Mouse (Mus musculus) cortical plate, adult 2 months (tissue): ENCODE data around the gene Smagp. TPM values are rescaled to one million over a fixed set of nuclear protein-coding genes. Genes with fewer than 3 reads are reported as not detected.

Experiments
- H3K27ac ChIP-seq: fragments of 200-500 bp; 2 replicates; pipeline ENCODE4 v1.5.1; 2012; ENCODE audit warnings: low read length, control low read depth, inconsistent platforms; ENCODE audit not compliant: insufficient read depth
- H3K4me1 ChIP-seq: fragments of 200-500 bp; 2 replicates; pipeline ENCODE4 v1.6.1; 2011; ENCODE audit warnings: low read length; ENCODE audit not compliant: control insufficient read depth, insufficient read depth
- H3K4me3 ChIP-seq: fragments of 200-500 bp; 2 replicates; pipeline ENCODE4 v1.5.1; 2011; ENCODE audit warnings: mild to moderate bottlenecking, low read length, control low read depth; ENCODE audit not compliant: insufficient read depth
- CTCF ChIP-seq: fragments of 200-500 bp; IDR thresholded peaks from 2 replicates; pipeline ENCODE4 v1.5.1; 2011; ENCODE audit warnings: mild to moderate bottlenecking, control low read depth, low read length; ENCODE audit not compliant: insufficient read depth; ENCODE audit errors: extremely low read depth
- POLR2A ChIP-seq: fragments of 200-500 bp; IDR thresholded peaks from 2 replicates; pipeline ENCODE4 v1.6.1; 2011; ENCODE audit warnings: mild to moderate bottlenecking, low read length, control low read depth; ENCODE audit not compliant: insufficient read depth; ENCODE audit errors: extremely low read depth
- polyA plus RNA-seq: library from polyadenylated mRNA; depleted of rRNA; stranded (reverse); fragments of >200 nt; gene quantifications from 2 replicates; pipeline ENCODE4 v1.2.3, GENCODE M21; 2012

Smagp gene
- polyA plus RNA-seq, 1 experiment: 4.2 TPM

- no peaks in the 10 kb centered on the region for H3K4me1 ChIP-seq
- H3K27ac ChIP-seq: no peak overlapping the region; the same call in 1 of the 2 replicates
- no peak overlapping the region for H3K4me3 ChIP-seq
- TF ChIP-seq CTCF (no peak), POLR2A (no peak)
Observed at GRCm38 (mm10) chr15:100666219-100666696, 29.5 kb upstream of the Smagp start.

- no peak overlapping the region for H3K27ac ChIP-seq
- H3K4me1 ChIP-seq: no peaks in the 10 kb centered on the region
- H3K4me3 ChIP-seq: no peak overlapping the region
- no peak for TF ChIP-seq POLR2A
- TF ChIP-seq CTCF: no peak
Observed at GRCm38 (mm10) chr15:100665411-100666218, 28.9 kb upstream of the Smagp start.

GRCm38 (mm10) chr15:100664813-100665274 is 28.1 kb upstream of the Smagp start:
- Histone ChIP-seq H3K4me3 (no peak overlapping the region), H3K4me1 (no peaks in the 10 kb centered on the region), H3K27ac (no peak overlapping the region)
- no peak for TF ChIP-seq POLR2A

GRCm38 (mm10) chr15:100660805-100661204 is 24.1 kb upstream of the Smagp start:
- H3K4me3 ChIP-seq: no peak overlapping the region
- H3K27ac ChIP-seq: no peak overlapping the region
- no peak for TF ChIP-seq POLR2A
- no peak for TF ChIP-seq CTCF
- no peaks in the 10 kb centered on the region for H3K4me1 ChIP-seq

GRCm38 (mm10) chr15:100660306-100660705 is 23.6 kb upstream of the Smagp start:
- Histone ChIP-seq H3K4me1 (no peaks in the 10 kb centered on the region), H3K4me3 (no peak overlapping the region), H3K27ac (no peak overlapping the region)
- TF ChIP-seq CTCF (no peak), POLR2A (no peak)

- Histone ChIP-seq H3K4me3 (no peak overlapping the region), H3K4me1 (no peaks in the 10 kb centered on the region), H3K27ac (no peak overlapping the region)
- TF ChIP-seq CTCF (no peak), POLR2A (no peak)
Observed at GRCm38 (mm10) chr15:100655201-100655600, 18.5 kb upstream of the Smagp start.

- TF ChIP-seq CTCF (no peak), POLR2A (no peak)
- H3K4me3 ChIP-seq: no peak overlapping the region
- no peaks in the 10 kb centered on the region for H3K4me1 ChIP-seq
- no peak overlapping the region for H3K27ac ChIP-seq
Observed at GRCm38 (mm10) chr15:100654271-100654670, 17.5 kb upstream of the Smagp start.

GRCm38 (mm10) chr15:100651610-100652009 is 14.9 kb upstream of the Smagp start:
- Histone ChIP-seq H3K4me1 (no peaks in the 10 kb centered on the region), H3K4me3 (no peak overlapping the region), H3K27ac (no peak overlapping the region)
- TF ChIP-seq CTCF (no peak), POLR2A (no peak)

GRCm38 (mm10) chr15:100650111-100650510 is 13.4 kb upstream of the Smagp start:
- TF ChIP-seq POLR2A (no peak), CTCF (no peak)

GRCm38 (mm10) chr15:100646161-100646560 is 9.4 kb upstream of the Smagp start:
- TF ChIP-seq CTCF (no peak), POLR2A (no peak)
- no peak overlapping the region for H3K27ac ChIP-seq
- H3K4me1 ChIP-seq: no peaks in the 10 kb centered on the region
- H3K4me3 ChIP-seq: no peak overlapping the region

More at GRCm38 (mm10) chr15:100650111-100650510, 13.4 kb upstream of the Smagp start:
- Histone ChIP-seq H3K4me1 (no peaks in the 10 kb centered on the region), H3K4me3 (no peak overlapping the region), H3K27ac (no peak overlapping the region)
